Mouse (Mus musculus): Measurements from ENCODE around the gene Cdc25a. TPM values are rescaled to one million over a fixed set of nuclear protein-coding genes. Genes with fewer than 3 reads are reported as not detected.

Cdc25a gene
- polyA plus RNA-seq, 1 experiment: not detected

DNA sequence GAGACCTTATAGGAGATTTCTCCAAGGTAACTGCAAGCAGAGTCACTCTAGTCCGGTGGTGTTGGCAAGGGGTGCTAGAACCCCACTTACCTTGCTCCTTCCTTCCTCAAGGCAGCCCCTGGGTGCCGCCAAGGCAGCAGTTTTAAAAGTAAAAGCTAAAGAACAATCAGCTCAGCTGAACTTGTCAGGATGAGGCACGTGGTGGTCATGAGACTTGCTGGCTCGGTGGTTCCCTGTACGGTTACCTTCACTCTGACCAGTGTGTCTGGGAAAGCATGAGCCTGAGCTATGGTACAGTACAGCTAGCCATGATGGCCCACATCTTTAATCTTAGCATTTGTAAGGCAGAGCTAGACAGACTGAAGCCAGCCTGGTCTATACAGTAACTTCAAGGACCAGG lies 11.9 kb downstream of the Cdc25a start:
- 90% methylated on average over 5 of the region's 5 CpGs for WGBS
- Histone ChIP-seq H3K27ac (ENCODE audit: insufficient read depth, low read depth, low read length) (no peak overlapping the region), H3K4me3 (ENCODE audit: insufficient read depth, low read depth, low read length) (no peak overlapping the region), H3K4me1 (ENCODE audit: control insufficient read depth, insufficient read depth, low read length) (no peaks in the 10 kb centered on the region)
- no peak for TF ChIP-seq CTCF (IDR thresholded peaks at IDR 0.05; ENCODE audit: insufficient read depth, low read depth, low read length)
- TF ChIP-seq POLR2A (IDR thresholded peaks at IDR 0.05; ENCODE audit: insufficient read depth, low read depth, low read length): no peak

DNA sequence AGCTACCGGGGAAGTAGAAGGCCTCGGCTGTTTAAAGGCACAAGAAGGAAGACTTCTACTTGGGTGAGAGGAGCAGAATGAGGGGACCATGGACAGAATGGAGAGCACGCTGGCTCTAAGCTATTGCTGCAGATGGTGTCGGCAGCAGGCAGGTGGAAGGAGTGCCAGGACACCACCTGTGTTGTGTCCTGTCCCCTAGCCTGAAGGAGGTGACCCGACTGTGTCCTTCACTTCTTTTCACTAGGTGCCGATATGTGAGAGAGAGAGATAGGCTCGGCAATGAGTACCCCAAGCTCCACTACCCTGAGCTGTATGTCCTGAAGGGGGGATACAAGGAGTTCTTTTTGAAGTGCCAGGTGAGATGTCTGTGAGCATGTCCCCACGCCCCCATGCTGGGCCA lies 16.1 kb downstream of the Cdc25a start:
- WGBS: 90% methylated on average over 8 of the region's 8 CpGs
- H3K4me1 ChIP-seq (ENCODE audit: control insufficient read depth, insufficient read depth, low read length): peaks cover 3% of the 10 kb centered on the region
- H3K4me3 ChIP-seq (ENCODE audit: insufficient read depth, low read depth, low read length): no peak overlapping the region
- no peak overlapping the region for H3K27ac ChIP-seq (ENCODE audit: insufficient read depth, low read depth, low read length)
- TF ChIP-seq CTCF (IDR thresholded peaks at IDR 0.05; ENCODE audit: insufficient read depth, low read depth, low read length) (no peak), POLR2A (IDR thresholded peaks at IDR 0.05; ENCODE audit: insufficient read depth, low read depth, low read length) (no peak)

DNA sequence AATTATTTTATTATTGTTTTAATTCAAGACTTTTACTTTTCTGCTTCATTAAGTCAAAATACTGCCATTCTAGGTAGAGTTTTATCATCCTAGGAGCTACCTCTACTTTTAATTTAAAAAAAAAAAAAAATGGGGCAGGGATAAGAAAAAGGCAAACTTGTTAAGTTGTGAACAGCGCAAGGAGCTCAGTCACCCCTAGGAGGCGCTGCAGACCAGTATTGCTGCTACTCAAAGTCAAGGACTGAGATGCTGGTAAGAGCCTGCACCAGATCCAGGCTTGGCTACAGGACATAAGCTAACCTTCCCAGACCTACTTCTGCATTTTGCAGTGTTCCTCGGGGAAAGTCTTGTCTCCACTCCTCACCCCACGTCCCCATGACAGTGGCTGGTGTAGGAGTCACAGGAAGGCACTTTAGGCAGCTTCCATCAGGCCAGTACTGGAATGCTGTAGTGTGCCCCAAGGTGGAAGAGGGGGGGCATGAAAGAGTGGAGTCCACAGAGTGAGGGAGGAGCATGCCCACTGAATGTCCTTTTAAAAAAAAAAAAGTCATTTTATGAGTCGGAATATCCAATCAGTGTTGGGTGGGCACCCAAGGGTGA lies 17.4 kb downstream of the Cdc25a start:
- no peak for TF ChIP-seq POLR2A (IDR thresholded peaks at IDR 0.05; ENCODE audit: insufficient read depth, low read depth, low read length)
- TF ChIP-seq CTCF (IDR thresholded peaks at IDR 0.05; ENCODE audit: insufficient read depth, low read depth, low read length): no peak

DNA sequence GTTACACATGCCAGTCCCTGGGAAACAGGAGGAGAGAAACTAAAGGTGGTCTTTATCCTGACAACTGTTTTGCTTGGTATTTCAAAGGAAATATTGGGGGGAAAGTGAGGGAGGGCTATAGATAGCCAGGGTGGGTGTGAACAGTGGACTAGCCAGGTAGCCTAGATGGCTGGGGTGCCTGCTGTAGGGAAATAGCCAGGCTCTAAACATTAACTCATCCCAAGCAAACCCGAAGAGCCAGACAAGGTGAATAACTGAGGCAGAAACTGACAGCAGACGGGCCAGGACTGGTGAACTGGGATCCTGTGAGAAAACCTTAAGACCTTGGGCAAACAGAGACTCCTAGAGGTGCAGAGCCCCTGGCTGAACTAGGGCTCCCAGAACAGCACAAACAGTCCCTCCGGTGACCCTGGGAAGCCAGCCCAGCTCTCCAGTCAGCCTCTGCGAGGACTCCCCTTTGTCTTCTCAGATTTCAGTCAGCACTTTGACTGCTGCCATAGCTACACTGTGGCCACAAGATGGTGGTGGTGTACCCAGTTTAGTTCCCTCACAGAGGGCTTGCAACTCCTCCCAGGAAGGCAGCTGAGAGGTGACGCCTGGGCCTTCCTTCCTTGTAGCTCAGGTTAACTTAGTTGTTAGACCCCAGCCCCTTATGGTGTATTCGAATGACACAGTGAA lies 19.2 kb downstream of the Cdc25a start:
- Histone ChIP-seq H3K4me1 (ENCODE audit: control insufficient read depth, insufficient read depth, low read length) (peaks cover 10% of the 10 kb centered on the region), H3K27ac (ENCODE audit: insufficient read depth, low read depth, low read length) (no peak overlapping the region), H3K4me3 (ENCODE audit: insufficient read depth, low read depth, low read length) (no peak overlapping the region)
- 34% methylated on average over 6 of the region's 6 CpGs for WGBS
- TF ChIP-seq CTCF (IDR thresholded peaks at IDR 0.05; ENCODE audit: insufficient read depth, low read depth, low read length): peak; percentile 53
- no peak for TF ChIP-seq POLR2A (IDR thresholded peaks at IDR 0.05; ENCODE audit: insufficient read depth, low read depth, low read length)

More for the DNA sequence above, 17.4 kb downstream of the Cdc25a start:
- peaks cover 7% of the 10 kb centered on the region for H3K4me1 ChIP-seq (ENCODE audit: control insufficient read depth, insufficient read depth, low read length)
- WGBS: 62% methylated on average over 5 of the region's 5 CpGs
- no peak overlapping the region for H3K27ac ChIP-seq (ENCODE audit: insufficient read depth, low read depth, low read length)
- no peak overlapping the region for H3K4me3 ChIP-seq (ENCODE audit: insufficient read depth, low read depth, low read length)

DNA sequence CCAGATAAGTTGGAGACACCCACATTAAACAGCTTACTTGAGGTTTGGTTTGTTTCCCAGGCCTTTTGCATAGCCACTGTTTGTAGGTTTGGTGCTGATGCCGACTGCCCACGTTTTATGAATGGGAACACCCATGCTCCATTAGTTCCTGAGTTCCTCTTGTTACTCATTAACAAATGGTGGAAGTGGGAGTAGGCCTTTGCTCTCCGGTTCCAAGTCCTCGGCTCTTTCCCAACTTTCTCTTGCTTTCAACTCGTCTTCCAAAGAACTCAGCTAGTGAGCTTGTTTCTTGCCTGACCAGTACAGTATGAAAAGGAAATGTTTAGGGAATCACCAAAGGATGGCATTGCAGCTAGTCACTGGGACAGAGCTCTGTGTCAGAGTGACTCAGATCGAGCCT lies 20.2 kb downstream of the Cdc25a start:
- Histone ChIP-seq H3K4me1 (ENCODE audit: control insufficient read depth, insufficient read depth, low read length) (peaks cover 13% of the 10 kb centered on the region), H3K4me3 (ENCODE audit: insufficient read depth, low read depth, low read length) (no peak overlapping the region), H3K27ac (ENCODE audit: insufficient read depth, low read depth, low read length) (no peak overlapping the region)
- TF ChIP-seq CTCF (IDR thresholded peaks at IDR 0.05; ENCODE audit: insufficient read depth, low read depth, low read length) (no peak), POLR2A (IDR thresholded peaks at IDR 0.05; ENCODE audit: insufficient read depth, low read depth, low read length) (no peak)
- WGBS: 63% methylated on average over 6 of the region's 6 CpGs

DNA sequence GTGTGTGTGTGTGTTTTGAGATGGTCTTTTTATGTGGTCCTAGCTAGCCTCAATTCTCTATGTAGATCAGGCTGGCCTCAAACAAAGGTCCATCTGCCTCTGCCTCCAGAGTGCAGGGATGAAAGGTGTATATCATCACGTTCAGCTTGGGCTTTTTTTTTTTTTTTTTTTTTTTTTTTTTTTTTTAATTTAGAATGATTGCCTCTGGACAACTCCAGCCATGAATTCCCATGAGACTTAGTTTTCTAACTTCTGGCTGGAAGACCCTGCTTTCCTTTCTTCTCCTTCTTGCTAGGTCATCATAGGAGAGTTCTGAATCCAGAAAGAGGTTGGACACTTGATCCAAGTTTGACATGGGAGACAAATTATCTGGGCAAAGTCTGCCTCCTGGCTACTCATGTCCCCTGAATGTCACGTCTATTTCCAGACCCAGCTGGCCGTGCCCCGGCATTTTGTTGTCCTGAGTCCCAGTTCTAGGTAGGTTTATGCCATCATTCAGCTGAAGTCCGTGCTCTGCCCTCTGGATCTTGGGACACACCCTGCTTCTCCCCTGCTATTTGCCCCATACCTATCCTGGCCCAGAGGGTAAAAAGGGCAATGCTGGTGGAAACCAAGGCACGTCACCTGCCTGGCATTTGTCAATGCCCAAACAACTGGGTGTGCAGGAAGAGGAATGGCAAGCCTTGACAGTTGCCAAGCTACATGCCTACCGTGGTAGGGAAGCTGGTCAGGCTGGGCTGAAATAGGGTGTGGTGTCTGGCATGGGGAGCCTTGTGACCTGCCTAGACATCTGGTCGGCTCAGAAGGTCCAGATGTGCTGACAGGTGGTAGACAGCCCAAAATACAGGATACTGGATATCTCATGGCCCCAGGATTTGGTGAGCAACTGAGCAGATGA lies 21.1 kb downstream of the Cdc25a start:
- 89% methylated on average over 8 of the region's 8 CpGs for WGBS
- peaks cover 15% of the 10 kb centered on the region for H3K4me1 ChIP-seq (ENCODE audit: control insufficient read depth, insufficient read depth, low read length)
- H3K4me3 ChIP-seq (ENCODE audit: insufficient read depth, low read depth, low read length): no peak overlapping the region
- TF ChIP-seq CTCF (IDR thresholded peaks at IDR 0.05; ENCODE audit: insufficient read depth, low read depth, low read length) (no peak), POLR2A (IDR thresholded peaks at IDR 0.05; ENCODE audit: insufficient read depth, low read depth, low read length) (no peak)
- no peak overlapping the region for H3K27ac ChIP-seq (ENCODE audit: insufficient read depth, low read depth, low read length)

DNA sequence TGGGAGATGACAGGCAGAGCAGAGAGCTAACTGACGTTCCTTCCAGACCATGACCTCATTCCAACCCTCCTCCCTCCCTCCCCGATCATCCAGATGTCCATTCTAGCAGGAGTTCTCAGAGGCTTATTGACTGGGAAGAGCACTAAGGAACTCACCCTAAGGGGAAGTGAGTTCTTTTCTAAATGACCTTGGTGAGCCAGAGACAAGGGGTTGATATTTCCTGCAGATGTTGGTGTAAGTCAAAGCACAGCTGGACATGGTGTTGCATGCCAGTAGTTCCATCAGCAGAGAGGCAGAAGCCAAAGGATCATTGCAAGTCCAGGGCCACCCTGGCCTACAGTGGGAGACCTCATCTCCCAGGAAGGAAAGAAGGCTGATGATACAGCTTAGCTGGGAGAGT lies 22.6 kb downstream of the Cdc25a start:
- WGBS: 74% methylated on average over 2 of the region's 2 CpGs
- no peak overlapping the region for H3K27ac ChIP-seq (ENCODE audit: insufficient read depth, low read depth, low read length)
- peaks cover 23% of the 10 kb centered on the region for H3K4me1 ChIP-seq (ENCODE audit: control insufficient read depth, insufficient read depth, low read length)
- no peak for TF ChIP-seq CTCF (IDR thresholded peaks at IDR 0.05; ENCODE audit: insufficient read depth, low read depth, low read length)
- TF ChIP-seq POLR2A (IDR thresholded peaks at IDR 0.05; ENCODE audit: insufficient read depth, low read depth, low read length): no peak
- H3K4me3 ChIP-seq (ENCODE audit: insufficient read depth, low read depth, low read length): no peak overlapping the region

DNA sequence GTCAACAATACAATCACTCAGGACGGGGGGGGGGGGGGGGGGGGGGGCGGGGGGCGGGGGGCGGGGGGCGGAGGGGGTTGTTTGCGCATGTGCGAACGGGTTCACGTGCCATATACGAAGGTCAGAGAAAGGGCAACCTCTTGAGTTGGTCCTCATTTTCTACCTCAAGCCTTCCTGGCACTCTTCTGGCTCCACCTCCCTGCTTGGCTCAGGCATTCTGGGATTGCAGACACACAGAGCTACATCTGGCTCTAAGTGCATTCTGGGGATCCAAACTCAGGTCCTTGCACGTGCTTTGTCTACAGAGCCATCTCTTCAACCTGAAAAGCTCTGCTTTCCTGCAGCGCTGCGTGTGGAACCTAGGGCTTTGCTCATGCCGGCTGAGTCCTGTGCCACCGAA lies 24.0 kb downstream of the Cdc25a start:
- peaks cover 23% of the 10 kb centered on the region for H3K4me1 ChIP-seq (ENCODE audit: control insufficient read depth, insufficient read depth, low read length)
- TF ChIP-seq POLR2A (IDR thresholded peaks at IDR 0.05; ENCODE audit: insufficient read depth, low read depth, low read length): no peak
- TF ChIP-seq CTCF (IDR thresholded peaks at IDR 0.05; ENCODE audit: insufficient read depth, low read depth, low read length): no peak
- 87% methylated on average over 10 of the region's 15 CpGs for WGBS
- no peak overlapping the region for H3K27ac ChIP-seq (ENCODE audit: insufficient read depth, low read depth, low read length)
- no peak overlapping the region for H3K4me3 ChIP-seq (ENCODE audit: insufficient read depth, low read depth, low read length)

DNA sequence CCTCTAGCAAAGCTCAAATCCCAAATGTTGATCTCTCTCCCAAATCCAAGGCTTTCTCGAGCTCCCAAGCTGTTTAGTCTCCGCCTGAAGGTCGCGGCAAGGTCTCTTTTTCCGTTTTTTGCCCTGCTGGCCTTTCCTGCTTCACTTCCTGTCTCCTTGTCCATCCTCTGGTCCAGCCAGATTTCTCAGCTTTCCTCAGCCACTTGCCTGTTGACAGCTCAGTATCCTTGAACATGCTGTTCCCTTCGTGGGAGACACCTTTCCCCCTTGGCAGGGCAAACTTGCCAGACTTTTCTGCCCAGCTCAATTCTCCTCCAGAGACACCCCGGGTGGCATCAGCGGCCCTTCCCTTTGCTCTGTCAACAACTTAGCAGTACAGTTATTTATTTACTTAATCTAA lies 24.4 kb downstream of the Cdc25a start:
- TF ChIP-seq POLR2A (IDR thresholded peaks at IDR 0.05; ENCODE audit: insufficient read depth, low read depth, low read length) (no peak), CTCF (IDR thresholded peaks at IDR 0.05; ENCODE audit: insufficient read depth, low read depth, low read length) (no peak)
- no peak overlapping the region for H3K4me3 ChIP-seq (ENCODE audit: insufficient read depth, low read depth, low read length)
- no peak overlapping the region for H3K27ac ChIP-seq (ENCODE audit: insufficient read depth, low read depth, low read length)
- WGBS: 73% methylated on average over 8 of the region's 8 CpGs
- peaks cover 20% of the 10 kb centered on the region for H3K4me1 ChIP-seq (ENCODE audit: control insufficient read depth, insufficient read depth, low read length)

Data from olfactory bulb, adult 2 months (tissue).